Mouse (Mus musculus): ENCODE results near the gene Nfib. TPM values are rescaled to one million over a fixed set of nuclear protein-coding genes. Genes with fewer than 3 reads are reported as not detected.

The Nfib gene
- polyA plus RNA-seq, 1 experiment from 2014 or later: 72.0 TPM

GRCm38 (mm10) chr4:82310924-82311734 lies 394.4 kb downstream of the Nfib start:
- no peaks in the 10 kb centered on the region for H3K9me3 ChIP-seq (ENCODE audit: control insufficient read depth, low read length)
- H3K27ac ChIP-seq (replicated peaks; ENCODE audit: low read depth, low read length): no peak overlapping the region
- ATAC-seq (ENCODE audit: low FRiP score, low TSS enrichment) (no peak), DNase-seq (no peak)
- WGBS: 87% methylated on average over 11 of the region's 11 CpGs
- H3K4me1 ChIP-seq (ENCODE audit: control insufficient read depth, insufficient read depth, low read length): no peaks in the 10 kb centered on the region
- H3K36me3 ChIP-seq (ENCODE audit: control insufficient read depth, insufficient read depth, low read length): no peaks in the 10 kb centered on the region
- no peaks in the 10 kb centered on the region for H3K27me3 ChIP-seq (ENCODE audit: control insufficient read depth, insufficient read depth, low read length)
- no peak overlapping the region for H3K4me2 ChIP-seq (ENCODE audit: low read length)
- H3K9ac ChIP-seq (replicated peaks; ENCODE audit: low read length): no peak overlapping the region
- no peak overlapping the region for H3K4me3 ChIP-seq (replicated peaks; ENCODE audit: low read depth, low read length)

GRCm38 (mm10) chr4:82306045-82306444 lies 399.5 kb downstream of the Nfib start:
- 82% methylated on average over 6 of the region's 6 CpGs for WGBS
- H3K9me3 ChIP-seq (ENCODE audit: control insufficient read depth, low read length): no peaks in the 10 kb centered on the region
- H3K9ac ChIP-seq (replicated peaks; ENCODE audit: low read length): no peak overlapping the region
- DNase-seq (no peak), ATAC-seq (ENCODE audit: low FRiP score, low TSS enrichment) (no peak)
- H3K27me3 ChIP-seq (ENCODE audit: control insufficient read depth, insufficient read depth, low read length): no peaks in the 10 kb centered on the region
- H3K4me1 ChIP-seq (ENCODE audit: control insufficient read depth, insufficient read depth, low read length): peaks cover 20% of the 10 kb centered on the region
- no peak overlapping the region for H3K4me3 ChIP-seq (replicated peaks; ENCODE audit: low read depth, low read length)
- no peaks in the 10 kb centered on the region for H3K36me3 ChIP-seq (ENCODE audit: control insufficient read depth, insufficient read depth, low read length)
- no peak overlapping the region for H3K4me2 ChIP-seq (ENCODE audit: low read length)
- peak overlapping the region; percentile 78; the same call in 1 of the 2 replicates for H3K27ac ChIP-seq (replicated peaks; ENCODE audit: low read depth, low read length)

- H3K27me3 ChIP-seq (ENCODE audit: control insufficient read depth, insufficient read depth, low read length): no peaks in the 10 kb centered on the region
- H3K4me2 ChIP-seq (ENCODE audit: low read length): peak overlapping the region; percentile 32
- no peaks in the 10 kb centered on the region for H3K9me3 ChIP-seq (ENCODE audit: control insufficient read depth, low read length)
- peak overlapping the region; percentile 78 for H3K27ac ChIP-seq (replicated peaks; ENCODE audit: low read depth, low read length)
- H3K9ac ChIP-seq (replicated peaks; ENCODE audit: low read length): no peak overlapping the region
- ATAC-seq (ENCODE audit: low FRiP score, low TSS enrichment) (peak; percentile 77), DNase-seq (peak; percentile 75)
- peaks cover 20% of the 10 kb centered on the region for H3K4me1 ChIP-seq (ENCODE audit: control insufficient read depth, insufficient read depth, low read length)
- H3K36me3 ChIP-seq (ENCODE audit: control insufficient read depth, insufficient read depth, low read length): no peaks in the 10 kb centered on the region
- 4% methylated on average over 17 of the region's 17 CpGs for WGBS
- no peak overlapping the region for H3K4me3 ChIP-seq (replicated peaks; ENCODE audit: low read depth, low read length)
Measured at GRCm38 (mm10) chr4:82304148-82304871, 401.2 kb downstream of the Nfib start.

GRCm38 (mm10) chr4:82303362-82303900 lies 402.1 kb downstream of the Nfib start:
- Histone ChIP-seq H3K4me3 (replicated peaks; ENCODE audit: low read depth, low read length) (no peak overlapping the region), H3K36me3 (ENCODE audit: control insufficient read depth, insufficient read depth, low read length) (no peaks in the 10 kb centered on the region), H3K9ac (replicated peaks; ENCODE audit: low read length) (no peak overlapping the region), H3K4me1 (ENCODE audit: control insufficient read depth, insufficient read depth, low read length) (peaks cover 20% of the 10 kb centered on the region), H3K27me3 (ENCODE audit: control insufficient read depth, insufficient read depth, low read length) (no peaks in the 10 kb centered on the region), H3K9me3 (ENCODE audit: control insufficient read depth, low read length) (no peaks in the 10 kb centered on the region), H3K27ac (replicated peaks; ENCODE audit: low read depth, low read length) (peak overlapping the region; percentile 49), H3K4me2 (ENCODE audit: low read length) (peak overlapping the region; percentile 32)
- 13% methylated on average over 3 of the region's 3 CpGs for WGBS
- ATAC-seq (ENCODE audit: low FRiP score, low TSS enrichment) (no peak), DNase-seq (peak; percentile 37)

GRCm38 (mm10) chr4:82302901-82303300 lies 402.6 kb downstream of the Nfib start:
- no peak overlapping the region for H3K4me2 ChIP-seq (ENCODE audit: low read length)
- no peak overlapping the region for H3K9ac ChIP-seq (replicated peaks; ENCODE audit: low read length)
- H3K4me3 ChIP-seq (replicated peaks; ENCODE audit: low read depth, low read length): no peak overlapping the region
- H3K36me3 ChIP-seq (ENCODE audit: control insufficient read depth, insufficient read depth, low read length): no peaks in the 10 kb centered on the region
- H3K27ac ChIP-seq (replicated peaks; ENCODE audit: low read depth, low read length): peak overlapping the region; percentile 49; the same call in 1 of the 2 replicates
- H3K9me3 ChIP-seq (ENCODE audit: control insufficient read depth, low read length): no peaks in the 10 kb centered on the region
- WGBS: 51% methylated on average over 6 of the region's 6 CpGs
- DNase-seq: no peak
- no peak for ATAC-seq (ENCODE audit: low FRiP score, low TSS enrichment)
- peaks cover 20% of the 10 kb centered on the region for H3K4me1 ChIP-seq (ENCODE audit: control insufficient read depth, insufficient read depth, low read length)
- H3K27me3 ChIP-seq (ENCODE audit: control insufficient read depth, insufficient read depth, low read length): no peaks in the 10 kb centered on the region

- Histone ChIP-seq H3K4me2 (ENCODE audit: low read length) (no peak overlapping the region), H3K4me1 (ENCODE audit: control insufficient read depth, insufficient read depth, low read length) (peaks cover 2% of the 10 kb centered on the region), H3K27ac (replicated peaks; ENCODE audit: low read depth, low read length) (no peak overlapping the region), H3K36me3 (ENCODE audit: control insufficient read depth, insufficient read depth, low read length) (no peaks in the 10 kb centered on the region), H3K27me3 (ENCODE audit: control insufficient read depth, insufficient read depth, low read length) (no peaks in the 10 kb centered on the region), H3K9ac (replicated peaks; ENCODE audit: low read length) (no peak overlapping the region), H3K9me3 (ENCODE audit: control insufficient read depth, low read length) (no peaks in the 10 kb centered on the region), H3K4me3 (replicated peaks; ENCODE audit: low read depth, low read length) (no peak overlapping the region)
- ATAC-seq (ENCODE audit: low FRiP score, low TSS enrichment) (no peak), DNase-seq (no peak)
- 93% methylated on average over 1 of the region's 1 CpGs for WGBS
Measured at GRCm38 (mm10) chr4:82298606-82299005, 406.9 kb downstream of the Nfib start.

GRCm38 (mm10) chr4:82297562-82297961 lies 408.0 kb downstream of the Nfib start:
- Histone ChIP-seq H3K27me3 (ENCODE audit: control insufficient read depth, insufficient read depth, low read length) (no peaks in the 10 kb centered on the region), H3K9me3 (ENCODE audit: control insufficient read depth, low read length) (no peaks in the 10 kb centered on the region), H3K4me3 (replicated peaks; ENCODE audit: low read depth, low read length) (no peak overlapping the region), H3K4me2 (ENCODE audit: low read length) (no peak overlapping the region), H3K36me3 (ENCODE audit: control insufficient read depth, insufficient read depth, low read length) (no peaks in the 10 kb centered on the region), H3K27ac (replicated peaks; ENCODE audit: low read depth, low read length) (no peak overlapping the region), H3K9ac (replicated peaks; ENCODE audit: low read length) (no peak overlapping the region), H3K4me1 (ENCODE audit: control insufficient read depth, insufficient read depth, low read length) (no peaks in the 10 kb centered on the region; the same call in 1 of the 2 replicates)
- ATAC-seq (ENCODE audit: low FRiP score, low TSS enrichment) (no peak), DNase-seq (no peak)
- 86% methylated on average over 2 of the region's 2 CpGs for WGBS

GRCm38 (mm10) chr4:82294066-82294465 lies 411.5 kb downstream of the Nfib start:
- Histone ChIP-seq H3K4me1 (ENCODE audit: control insufficient read depth, insufficient read depth, low read length) (peaks cover 4% of the 10 kb centered on the region; the same call in 1 of the 2 replicates), H3K27me3 (ENCODE audit: control insufficient read depth, insufficient read depth, low read length) (no peaks in the 10 kb centered on the region), H3K9me3 (ENCODE audit: control insufficient read depth, low read length) (no peaks in the 10 kb centered on the region), H3K27ac (replicated peaks; ENCODE audit: low read depth, low read length) (no peak overlapping the region), H3K4me3 (replicated peaks; ENCODE audit: low read depth, low read length) (no peak overlapping the region), H3K36me3 (ENCODE audit: control insufficient read depth, insufficient read depth, low read length) (no peaks in the 10 kb centered on the region), H3K4me2 (ENCODE audit: low read length) (no peak overlapping the region), H3K9ac (replicated peaks; ENCODE audit: low read length) (no peak overlapping the region)
- 42% methylated on average over 1 of the region's 1 CpGs for WGBS
- DNase-seq: no peak
- no peak for ATAC-seq (ENCODE audit: low FRiP score, low TSS enrichment)
